Mouse (Mus musculus): ENCODE data around the gene Mfsd4b3. TPM values are rescaled to one million over a fixed set of nuclear protein-coding genes. Genes with fewer than 3 reads are reported as not detected.

Mfsd4b3 gene
- polyA plus RNA-seq, 1 experiment from 2014 or later, result 1.4 TPM

- ATAC-seq (replicated peaks; ENCODE audit: low FRiP score, low TSS enrichment, low read depth) (peak; percentile 93), DNase-seq (ENCODE audit: low spot score) (no peak)
- 58% methylated on average over 10 of the region's 10 CpGs for WGBS
- Histone ChIP-seq H3K9me3 (ENCODE audit: control insufficient read depth, low read length) (no peaks in the 10 kb centered on the region), H3K9ac (ENCODE audit: low read length) (no peak overlapping the region), H3K27ac (ENCODE audit: low read depth) (peak overlapping the region; percentile 51; the same call in 1 of the 2 replicates), H3K36me3 (ENCODE audit: control insufficient read depth, insufficient read depth, low read length) (no peaks in the 10 kb centered on the region), H3K4me1 (replicated peaks; ENCODE audit: control insufficient read depth, insufficient read depth, low read length) (no peaks in the 10 kb centered on the region), H3K4me3 (ENCODE audit: low read depth, low read length) (no peak overlapping the region), H3K27me3 (replicated peaks; ENCODE audit: control insufficient read depth, insufficient read depth, low read length) (no peaks in the 10 kb centered on the region), H3K4me2 (ENCODE audit: low read length) (no peak overlapping the region)
Observed at GRCm38 (mm10) chr10:39906799-39907658, 52.9 kb downstream of the Mfsd4b3 start.

GRCm38 (mm10) chr10:39904191-39904590 is 55.8 kb downstream of the Mfsd4b3 start:
- Histone ChIP-seq H3K27me3 (replicated peaks; ENCODE audit: control insufficient read depth, insufficient read depth, low read length) (no peaks in the 10 kb centered on the region), H3K4me3 (ENCODE audit: low read depth, low read length) (no peak overlapping the region), H3K27ac (ENCODE audit: low read depth) (no peak overlapping the region), H3K36me3 (ENCODE audit: control insufficient read depth, insufficient read depth, low read length) (no peaks in the 10 kb centered on the region), H3K4me2 (ENCODE audit: low read length) (no peak overlapping the region), H3K9me3 (ENCODE audit: control insufficient read depth, low read length) (no peaks in the 10 kb centered on the region), H3K4me1 (replicated peaks; ENCODE audit: control insufficient read depth, insufficient read depth, low read length) (no peaks in the 10 kb centered on the region), H3K9ac (ENCODE audit: low read length) (no peak overlapping the region)
- DNase-seq (ENCODE audit: low spot score) (no peak), ATAC-seq (replicated peaks; ENCODE audit: low FRiP score, low TSS enrichment, low read depth) (no peak)
- 77% methylated on average over 3 of the region's 3 CpGs for WGBS

- DNase-seq (ENCODE audit: low spot score), result peak; percentile 93
- H3K4me3 ChIP-seq (ENCODE audit: low read depth, low read length), result peak within 1 kb of the TSS; percentile 70
- peak within 1 kb of the TSS; percentile 80 for H3K27ac ChIP-seq (ENCODE audit: low read depth)
- H3K36me3 ChIP-seq (ENCODE audit: control insufficient read depth, insufficient read depth, low read length), result no peaks in the 10 kb centered on the region
- no peaks in the 10 kb centered on the region for H3K27me3 ChIP-seq (replicated peaks; ENCODE audit: control insufficient read depth, insufficient read depth, low read length)
- H3K4me1 ChIP-seq (replicated peaks; ENCODE audit: control insufficient read depth, insufficient read depth, low read length), result 0 out of 2 replicates have a peak, but pooled peaks cover 5% of the 10 kb centered on the region
- H3K9me3 ChIP-seq (ENCODE audit: control insufficient read depth, low read length), result no peaks in the 10 kb centered on the region
- peak; percentile 98 for ATAC-seq (replicated peaks; ENCODE audit: low FRiP score, low TSS enrichment, low read depth)
- 1% methylated on average over 41 of the region's 41 CpGs for WGBS
- peak within 1 kb of the TSS; percentile 66 for H3K4me2 ChIP-seq (ENCODE audit: low read length)
- H3K9ac ChIP-seq (ENCODE audit: low read length), result peak within 1 kb of the TSS; percentile 61
Observed at GRCm38 (mm10) chr10:39898874-39899371, 61.0 kb downstream of the Mfsd4b3 start, which contains the start of gene Mfsd4b4. TSS of gene Mfsd4b4 (minus strand) at chr10:39899238.

Other genes with a start within 250 kb of the Mfsd4b3 start
- 23.0 and 23.3 TPM in 2 replicates for gene Rev3l, start 228.0 kb downstream of the Mfsd4b3 start, polyA plus RNA-seq (2014; fragmentation: Nextera tagmentation; extraction: Ambion mirVana)
- 5.2 and 5.4 TPM in 2 replicates for gene Mfsd4b4, start 60.9 kb downstream of the Mfsd4b3 start, polyA plus RNA-seq (2014; fragmentation: Nextera tagmentation; extraction: Ambion mirVana)
- 0.44 and 0.54 TPM in 2 replicates for gene Mfsd4b2, start 33.2 kb downstream of the Mfsd4b3 start, polyA plus RNA-seq (2014; fragmentation: Nextera tagmentation; extraction: Ambion mirVana)
- 0.26 TPM in 1 of 2 replicates, not detected in the other for gene Mfsd4b5, start 26.5 kb upstream of the Mfsd4b3 start, polyA plus RNA-seq (2014; fragmentation: Nextera tagmentation; extraction: Ambion mirVana)
- 0.13 and 0.14 TPM in 2 replicates for gene Mfsd4b1, start 65.1 kb upstream of the Mfsd4b3 start, polyA plus RNA-seq (2014; fragmentation: Nextera tagmentation; extraction: Ambion mirVana)
- gene Slc16a10, start 182.1 kb upstream of the Mfsd4b3 start, polyA plus RNA-seq (2014; fragmentation: Nextera tagmentation; extraction: Ambion mirVana), result 26.2 and 26.6 TPM in 2 replicates

Data from intestine, embryonic 14.5 days (tissue).